Mouse (Mus musculus) frontal cortex, adult (tissue): ENCODE data around the gene Dhx58.
A peak's percentile ranks its signal among the peaks of the same experiment; 100 is the strongest.

Experiments used
- ATAC-seq: cut with Nextera tagmentation; 2 replicates; pipeline ENCODE4 v1.9.2; 2017; ENCODE audit warnings: mild to moderate bottlenecking, moderate library complexity, mixed read lengths; ENCODE audit not compliant: low TSS enrichment

Dhx58 gene

DNA sequence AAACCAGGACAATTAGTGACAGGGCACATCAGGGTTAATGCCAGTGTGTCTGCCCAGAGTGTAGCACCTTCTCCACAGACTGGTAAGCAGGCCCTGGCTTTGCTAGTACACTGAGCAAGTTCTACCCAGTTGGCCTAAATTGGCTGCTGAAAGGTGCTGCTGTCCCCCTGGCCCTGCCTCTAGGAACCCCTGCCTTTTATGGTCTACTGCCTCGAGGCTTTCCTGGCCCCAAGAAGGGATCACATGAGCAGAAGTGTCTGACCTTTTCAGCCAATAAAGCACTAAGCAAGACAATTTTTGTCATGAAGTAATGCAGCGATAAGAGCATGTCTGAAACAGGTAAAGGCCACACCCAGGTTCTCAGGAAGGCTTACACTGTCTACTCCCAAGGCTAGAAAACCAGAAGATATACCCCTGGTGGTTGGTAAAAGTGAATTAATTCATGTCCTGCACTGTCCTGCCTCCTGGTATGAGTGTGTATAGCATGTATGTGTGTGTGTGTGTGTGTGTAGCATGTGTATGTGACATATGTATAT, 18.5 kb upstream of the Dhx58 start:
- no peak for ATAC-seq

DNA sequence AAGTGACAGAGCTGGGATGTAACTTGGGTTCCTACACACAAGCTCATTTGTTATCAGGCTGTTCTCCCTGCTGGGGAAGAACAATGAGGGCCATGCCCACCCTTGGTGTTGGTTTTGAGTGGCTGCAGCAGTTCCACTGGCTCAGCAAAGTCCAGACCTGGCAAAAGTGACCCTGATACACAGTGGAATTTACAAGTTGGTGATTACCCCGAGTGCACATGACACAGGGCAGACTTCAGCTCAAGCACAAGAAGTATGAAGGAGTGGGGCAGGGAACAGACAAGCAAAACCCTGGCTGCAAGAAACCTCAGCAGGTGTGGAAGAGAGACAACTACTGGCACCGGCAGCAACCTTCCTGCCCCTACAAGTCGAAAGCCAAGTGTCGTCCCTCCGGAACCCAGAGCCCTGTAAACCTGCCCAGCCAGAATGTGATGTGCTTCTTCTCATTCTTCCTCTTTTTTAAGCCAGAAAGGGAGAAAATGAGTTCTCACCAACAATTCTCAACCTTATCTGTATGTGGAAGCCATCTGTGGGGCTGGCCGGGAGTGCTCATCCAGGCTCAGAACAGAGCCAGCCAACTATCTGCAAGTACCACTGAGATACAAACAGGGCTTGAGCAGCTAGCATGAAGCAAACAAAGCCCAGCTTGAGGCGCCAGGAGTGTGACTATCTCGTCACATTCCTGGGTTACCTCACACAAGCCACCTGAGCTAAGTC, 17.9 kb upstream of the Dhx58 start:
- ATAC-seq: no peak

DNA sequence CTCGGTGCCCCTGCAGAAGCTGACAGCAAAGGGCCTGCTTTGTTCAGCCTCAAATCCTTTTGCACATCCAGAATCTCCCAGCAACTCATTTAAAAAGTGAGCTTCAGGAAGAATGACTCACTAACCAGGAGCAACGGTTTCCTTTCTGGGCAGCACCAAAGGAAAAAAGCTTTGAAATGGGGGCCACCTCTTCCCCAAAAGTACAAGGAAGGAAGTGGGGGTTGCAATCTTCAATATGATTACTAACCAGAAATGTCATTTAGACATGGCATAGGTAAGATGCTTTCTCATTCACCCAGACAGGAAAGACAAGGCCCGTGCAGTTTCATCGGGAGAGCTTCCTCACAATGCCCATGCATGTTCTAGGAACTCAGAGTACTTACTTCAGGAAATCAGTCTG, 17.2 kb upstream of the Dhx58 start:
- ATAC-seq: no peak

DNA sequence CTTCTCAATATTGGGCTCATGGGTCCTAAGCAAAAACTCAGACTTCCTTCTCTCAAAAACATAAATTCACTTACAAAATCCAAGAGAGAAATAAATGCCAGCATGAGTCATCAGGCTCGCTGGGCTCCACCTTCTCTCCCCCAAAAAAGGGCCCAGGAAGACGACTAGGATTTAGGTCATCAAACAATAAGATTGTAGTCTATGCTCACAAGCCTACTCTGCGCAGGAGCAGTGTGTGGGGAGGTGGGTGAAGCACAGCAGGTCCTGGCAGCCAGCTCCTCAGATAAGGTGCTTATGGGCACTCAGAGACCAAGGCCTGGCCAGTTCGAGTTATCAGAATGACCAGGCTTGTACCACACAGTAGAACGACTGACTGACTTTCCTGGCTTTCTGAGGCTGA, 16.3 kb upstream of the Dhx58 start:
- peak; percentile 50; the same call in 1 of the 2 replicates for ATAC-seq

DNA sequence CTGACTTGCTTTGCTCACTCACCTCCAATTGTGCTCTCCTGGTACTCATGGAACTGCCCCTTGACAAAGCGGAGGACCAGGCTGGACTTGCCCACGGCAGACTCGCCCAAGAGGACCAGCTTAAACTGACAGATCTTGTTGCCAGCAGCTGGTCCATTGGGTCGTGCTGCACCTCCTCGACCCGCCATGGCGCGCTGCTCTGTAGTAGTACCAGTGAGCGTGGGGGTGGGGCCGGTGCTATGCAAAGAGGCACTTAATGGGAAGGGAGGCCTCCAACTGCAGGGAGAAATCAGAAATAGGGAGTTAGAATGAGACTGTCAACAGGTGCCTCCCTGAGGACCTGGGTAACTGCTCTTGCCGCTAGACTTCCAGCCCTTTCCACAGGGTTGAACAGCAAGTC, 15.8 kb upstream of the Dhx58 start:
- 0 out of 2 replicates have a peak, but pooled peaks have one; percentile 1 for ATAC-seq

DNA sequence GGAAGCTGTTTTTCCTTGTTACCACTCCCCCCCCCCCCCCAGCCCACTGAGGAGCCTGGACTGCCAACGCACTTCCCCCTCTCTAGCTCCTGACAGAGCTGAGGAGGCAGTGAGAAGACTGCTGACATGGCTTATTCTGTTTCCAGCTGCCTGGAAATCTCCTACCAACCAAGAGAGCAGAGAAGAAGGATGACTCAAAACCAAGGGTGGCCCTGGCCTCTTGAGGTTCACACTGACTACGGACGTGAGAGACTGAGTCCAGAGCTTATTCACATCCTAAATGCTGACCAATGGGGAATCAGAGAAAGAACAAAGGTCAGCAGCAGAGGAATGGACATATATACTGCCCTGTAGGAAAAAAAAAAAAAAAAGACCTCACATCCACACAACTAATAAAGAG, 15.2 kb upstream of the Dhx58 start:
- peak; percentile 62 for ATAC-seq

DNA sequence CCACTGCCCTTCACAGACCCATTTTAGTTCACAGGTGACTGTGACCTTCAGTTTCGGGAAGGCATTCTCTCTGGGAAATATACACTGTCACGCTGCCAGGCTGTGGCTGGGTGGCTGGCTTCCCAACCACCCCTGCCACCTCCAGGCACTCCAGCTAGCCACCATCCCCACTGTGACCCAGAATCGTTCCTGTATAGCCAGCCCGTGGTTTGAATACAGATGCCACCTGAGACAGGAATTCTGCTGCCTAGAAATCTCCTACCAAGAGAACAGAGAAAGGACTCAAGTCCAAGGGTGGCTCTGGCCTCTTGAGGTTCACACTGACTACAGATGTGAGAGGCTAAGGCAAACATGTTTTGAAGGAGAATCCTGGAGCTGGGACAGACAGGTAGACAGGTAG, 14.8 kb upstream of the Dhx58 start:
- ATAC-seq: no peak

DNA sequence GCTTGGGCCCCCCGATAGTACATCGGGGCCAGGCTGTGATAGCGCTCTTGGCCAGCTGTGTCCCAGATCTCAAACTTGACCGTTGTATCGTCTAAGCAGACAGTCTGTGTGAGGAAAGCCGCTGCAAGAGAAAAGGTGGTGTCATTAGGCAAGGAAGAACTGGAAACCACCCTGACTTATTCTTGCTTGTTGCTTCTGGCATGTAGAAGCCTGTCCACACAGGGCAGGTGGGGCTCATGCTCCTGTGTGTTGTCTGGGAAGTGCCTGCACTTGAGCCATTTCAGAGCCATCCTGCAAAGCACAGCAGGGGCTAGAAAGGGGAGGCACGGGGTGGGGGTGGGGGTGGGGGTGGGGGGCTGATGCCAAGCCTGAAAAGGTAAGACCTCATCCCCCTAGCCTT, 14.4 kb upstream of the Dhx58 start:
- no peak for ATAC-seq

DNA sequence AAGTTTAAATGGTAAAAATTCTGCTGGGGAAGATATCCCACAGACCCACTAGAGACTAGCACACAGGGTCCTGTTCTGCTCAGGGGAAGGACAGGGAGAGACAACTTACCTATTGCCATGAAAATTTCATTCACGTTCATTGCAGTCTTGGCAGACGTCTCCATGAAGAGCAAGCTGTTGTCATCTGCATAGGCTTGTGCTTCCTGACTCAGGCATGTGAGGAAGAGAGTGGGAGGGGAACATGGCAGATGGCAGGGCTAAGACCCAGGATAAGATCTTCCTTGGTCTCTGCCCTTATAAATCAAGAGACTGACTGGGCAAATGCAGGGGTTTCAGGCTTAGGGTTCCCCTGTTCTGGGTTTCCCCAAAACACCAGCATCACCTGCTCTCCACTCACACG, 12.6 kb upstream of the Dhx58 start:
- no peak for ATAC-seq

DNA sequence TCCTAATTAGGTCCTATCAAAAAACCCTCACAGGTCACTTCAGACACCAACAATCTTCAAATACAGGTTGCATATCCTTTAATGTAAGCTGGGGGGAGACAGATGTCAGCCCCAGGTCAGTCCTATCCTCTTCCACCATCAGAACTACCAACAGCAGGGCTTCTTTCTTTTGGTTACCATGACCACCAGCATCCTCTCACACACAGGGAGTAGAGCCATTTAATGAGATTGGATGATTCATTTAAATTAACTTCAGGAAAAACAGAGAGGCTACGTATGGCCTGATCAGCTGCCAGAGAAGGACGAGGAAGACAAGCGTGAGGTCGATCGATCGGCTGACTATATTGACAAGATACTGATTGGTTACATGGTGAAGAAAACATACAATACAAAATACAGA, 10.9 kb upstream of the Dhx58 start:
- no peak for ATAC-seq

DNA sequence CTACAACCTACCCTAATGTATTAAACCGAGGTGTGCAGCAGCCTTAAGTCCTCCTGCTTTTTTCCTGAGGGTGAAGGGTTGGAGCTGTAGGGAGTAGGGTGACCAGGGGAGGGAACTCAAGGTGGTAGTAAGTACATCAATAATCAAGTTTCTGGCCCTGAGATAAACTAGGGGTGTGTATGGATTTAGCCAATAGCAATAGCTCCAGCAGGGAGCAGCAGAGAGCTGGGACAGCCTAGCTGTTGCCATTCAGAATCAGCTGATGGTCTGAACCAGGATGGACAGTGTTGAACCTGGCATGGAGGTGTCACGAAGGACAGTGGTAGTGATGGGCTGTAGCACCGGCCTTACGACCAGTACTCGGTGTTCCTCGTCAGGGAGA, 10.5 kb upstream of the Dhx58 start:
- ATAC-seq: no peak

DNA sequence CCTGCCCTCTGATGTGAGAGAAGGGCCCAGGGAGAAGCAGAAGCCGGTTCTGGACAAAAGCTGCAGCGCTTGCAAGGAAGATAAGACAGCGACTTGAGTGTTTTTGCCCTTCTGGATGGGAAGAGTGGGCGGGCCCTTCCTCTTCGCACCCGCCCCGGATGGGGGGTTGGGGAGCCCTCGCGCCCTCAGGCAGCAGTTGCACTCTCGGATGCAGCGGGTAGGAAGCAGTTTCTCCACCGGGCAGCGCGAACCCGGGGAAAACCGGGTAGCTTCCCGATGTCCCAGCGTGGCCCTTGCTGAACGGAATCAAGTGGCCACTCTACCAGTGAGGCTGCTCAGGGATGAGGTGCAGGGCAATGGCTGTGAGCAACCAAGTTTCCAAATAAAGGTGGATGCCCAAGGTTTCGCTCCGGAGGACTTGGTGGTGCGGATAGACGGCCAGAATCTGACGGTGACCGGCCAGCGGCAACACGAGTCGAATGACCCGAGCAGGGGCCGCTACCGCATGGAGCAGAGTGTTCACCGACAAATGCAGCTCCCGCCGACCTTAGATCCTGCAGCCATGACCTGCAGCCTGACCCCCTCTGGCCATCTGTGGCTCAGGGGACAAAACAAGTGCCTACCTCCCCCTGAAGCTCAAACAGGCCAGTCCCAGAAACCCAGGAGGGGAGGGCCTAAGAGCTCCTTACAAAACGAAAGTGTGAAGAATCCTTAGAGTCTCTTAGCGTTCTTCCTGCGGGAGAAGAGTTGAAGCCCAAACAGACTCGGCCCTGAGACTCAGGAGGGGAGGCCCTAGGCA, 9.9 kb upstream of the Dhx58 start, which contains the start of gene Hspb9:
Hspb9 (plus strand) TSS at position 116 of the 799 bp plus-strand sequence.
- peak; percentile 26; the same call in 1 of the 2 replicates for ATAC-seq

DNA sequence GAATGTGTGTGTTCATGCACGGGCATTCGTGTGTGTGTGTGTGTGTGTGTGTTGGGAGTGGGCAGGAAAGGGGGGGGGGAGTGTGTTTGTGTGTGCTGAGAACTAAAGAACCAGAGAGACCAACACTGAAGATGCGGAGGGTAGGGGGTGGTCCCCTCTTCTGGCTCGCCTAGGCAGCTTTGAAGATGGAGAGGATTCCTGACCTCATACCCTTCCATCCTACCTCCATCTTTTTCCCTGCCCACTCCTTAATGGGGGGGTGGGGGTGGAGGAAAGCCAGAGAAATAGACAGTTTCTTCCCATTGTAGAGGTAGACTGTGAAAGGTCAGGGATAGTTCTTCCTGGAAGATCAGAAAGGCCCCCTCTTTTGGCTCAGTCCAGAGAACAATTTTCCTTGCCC, 9.1 kb upstream of the Dhx58 start:
- no peak for ATAC-seq

DNA sequence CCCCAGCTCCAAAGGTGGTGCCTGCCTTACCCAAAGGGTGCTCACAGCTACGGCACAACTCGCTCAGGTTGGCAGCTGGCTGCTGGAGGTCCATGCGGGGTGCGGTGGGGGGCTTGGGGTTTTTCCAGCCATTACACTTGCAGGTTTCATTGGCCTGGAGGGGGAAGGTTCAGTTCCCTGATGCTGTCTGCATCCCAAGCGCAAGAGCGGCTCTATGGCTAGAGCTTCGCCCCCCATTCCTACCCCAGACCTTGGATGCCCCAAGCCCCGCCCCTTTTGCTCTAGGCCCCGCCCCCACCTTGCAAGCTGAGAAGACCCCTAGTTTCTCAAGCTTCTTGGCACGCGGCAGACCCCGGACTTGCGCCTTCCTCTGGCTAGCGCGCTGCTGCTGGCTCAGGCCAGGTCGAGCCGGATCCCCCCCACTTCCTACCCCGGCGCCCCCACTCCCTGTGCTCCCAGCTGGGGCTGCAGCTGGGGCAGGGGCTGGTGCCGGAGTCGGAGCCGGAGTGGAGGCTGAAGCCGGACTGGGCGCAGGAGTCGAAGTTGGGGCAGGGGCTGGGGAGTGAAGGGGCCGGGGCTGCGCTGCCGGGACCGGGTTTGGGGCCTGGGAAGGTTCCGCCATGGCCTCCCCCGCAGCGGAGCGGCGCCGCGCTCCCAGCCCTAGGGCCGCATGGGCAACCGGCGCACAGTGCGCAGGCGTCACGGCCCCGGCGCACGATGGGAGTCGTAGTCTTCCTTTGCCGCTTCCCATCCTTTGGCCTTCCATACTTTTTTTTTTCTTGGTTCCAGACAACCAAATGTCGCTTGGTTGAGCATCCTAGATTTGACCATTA, 7.9 kb upstream of the Dhx58 start, which contains the start of gene Kat2a:
Kat2a (minus strand) TSS at position 683 of the 833 bp plus-strand sequence.
- ATAC-seq: peak; percentile 78

DNA sequence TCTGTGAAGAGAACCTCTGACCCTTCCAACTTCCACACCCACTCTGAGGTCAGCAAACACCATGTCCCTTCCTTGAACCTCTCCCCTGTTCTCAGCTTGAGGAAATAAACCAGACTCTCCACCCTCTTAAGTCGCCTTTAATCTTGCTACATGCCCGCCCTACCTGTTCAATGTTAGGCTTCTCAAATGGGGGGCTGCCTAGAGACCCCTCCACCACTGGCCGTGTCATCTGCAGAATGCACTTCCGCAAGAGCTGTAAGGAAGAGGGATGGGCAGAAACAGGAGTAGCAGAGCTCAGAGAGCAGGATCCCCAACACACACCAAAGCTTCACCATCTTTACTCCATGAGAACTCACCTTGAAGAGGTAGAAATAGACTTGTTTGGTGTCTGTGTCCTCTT, 6.9 kb upstream of the Dhx58 start:
- no peak for ATAC-seq

DNA sequence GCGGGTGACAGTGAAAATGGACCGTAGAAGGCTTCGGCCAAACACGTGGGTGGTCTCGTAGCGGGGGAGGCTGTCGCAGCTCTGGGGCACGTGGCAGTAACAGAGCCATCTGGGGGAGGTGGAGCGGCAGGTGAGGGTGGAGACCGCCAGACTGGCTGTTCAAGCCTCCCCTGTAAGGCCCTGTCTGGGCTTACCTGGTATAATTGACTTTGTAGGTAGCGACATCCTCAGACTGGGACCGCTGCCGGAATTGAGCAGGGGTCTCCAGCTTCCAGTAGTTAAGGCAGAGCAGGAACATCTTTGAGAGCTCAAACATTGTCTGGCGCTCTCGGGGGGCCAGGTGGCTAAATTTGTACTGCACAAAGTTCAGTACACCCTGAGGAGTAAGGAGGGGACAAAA, 6.5 kb upstream of the Dhx58 start:
- no peak for ATAC-seq

DNA sequence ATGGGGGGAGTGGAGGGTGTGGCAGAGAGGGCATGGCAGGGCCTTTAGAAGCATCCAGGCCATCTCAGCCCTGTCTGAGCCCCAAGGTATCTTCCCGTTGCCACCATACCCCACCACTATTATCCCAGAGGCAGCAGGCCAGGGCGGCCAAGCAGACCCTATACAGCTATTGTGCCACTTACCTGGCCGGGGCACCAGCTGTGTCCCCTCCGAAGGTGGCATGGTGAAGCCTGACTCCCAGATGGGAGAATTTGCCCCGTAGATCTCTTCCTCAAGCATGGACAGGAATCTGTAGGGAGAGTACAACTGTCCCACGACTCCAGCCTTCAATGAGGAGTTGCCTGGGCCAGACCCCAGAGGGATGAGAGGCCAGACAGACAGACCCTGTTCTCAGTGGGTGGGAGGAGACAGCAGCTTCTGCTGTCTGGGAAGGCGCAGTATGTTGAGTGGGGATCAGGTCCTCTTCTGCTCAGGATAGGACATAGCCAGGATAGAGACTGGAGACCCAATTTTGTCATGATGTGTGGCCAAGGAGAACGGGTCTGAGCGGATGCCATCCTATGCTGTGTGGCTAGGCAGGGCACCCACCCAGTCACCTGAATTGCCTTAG, 5.2 kb upstream of the Dhx58 start:
- ATAC-seq: no peak

DNA sequence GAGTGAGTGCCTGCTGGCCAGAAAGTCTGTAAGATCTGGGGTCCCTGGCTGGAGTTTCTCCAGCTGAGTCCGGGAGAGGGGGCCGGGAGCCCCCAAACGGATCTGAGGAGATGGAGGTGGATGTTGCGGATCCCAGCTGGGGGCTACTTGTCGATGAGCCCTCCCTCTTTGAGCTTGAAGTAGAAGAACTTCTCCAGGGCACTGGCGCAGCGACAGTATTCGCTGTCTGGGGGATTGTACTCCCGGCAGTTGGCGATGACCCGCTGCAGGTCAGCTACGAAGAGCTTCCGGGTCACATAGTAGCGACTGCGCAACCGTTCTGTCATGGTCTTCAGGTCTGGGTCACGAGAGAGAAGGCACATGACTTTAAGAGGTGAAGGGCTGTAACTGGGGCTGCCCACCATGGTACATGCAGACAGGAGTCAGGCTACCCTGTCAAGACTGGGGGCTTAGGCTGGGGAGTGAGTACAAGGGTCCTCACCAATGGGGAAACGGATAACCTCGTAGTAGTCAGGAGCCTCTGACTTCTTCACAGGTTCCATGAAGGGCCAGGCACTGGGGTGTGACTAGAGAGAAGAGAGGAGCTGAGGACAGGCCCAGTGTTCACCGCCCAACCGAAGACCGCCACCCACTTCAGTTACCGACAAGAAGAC, 1.1 kb upstream of the Dhx58 start:
- no peak for ATAC-seq

DNA sequence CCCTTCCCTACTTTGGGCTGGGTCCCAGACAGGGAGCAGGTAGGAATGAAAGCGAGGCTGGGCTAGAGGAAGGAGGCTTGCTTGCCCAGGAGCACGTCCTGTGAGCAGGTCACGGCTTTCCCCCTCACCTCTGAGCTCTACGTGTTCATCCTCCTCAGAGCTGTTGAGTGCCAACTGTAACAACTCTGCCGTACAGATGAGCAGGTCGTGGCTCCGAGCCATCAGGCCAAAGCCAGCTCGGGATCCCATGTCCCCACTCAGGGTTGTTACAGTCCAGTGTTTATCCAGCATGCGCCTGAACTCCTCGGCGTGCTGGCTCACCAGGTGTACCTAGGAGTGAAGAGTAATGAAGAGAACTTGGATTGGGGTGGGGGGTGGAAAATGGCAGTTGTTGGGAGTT, 705 bp downstream of the Dhx58 start:
- ATAC-seq: no peak

DNA sequence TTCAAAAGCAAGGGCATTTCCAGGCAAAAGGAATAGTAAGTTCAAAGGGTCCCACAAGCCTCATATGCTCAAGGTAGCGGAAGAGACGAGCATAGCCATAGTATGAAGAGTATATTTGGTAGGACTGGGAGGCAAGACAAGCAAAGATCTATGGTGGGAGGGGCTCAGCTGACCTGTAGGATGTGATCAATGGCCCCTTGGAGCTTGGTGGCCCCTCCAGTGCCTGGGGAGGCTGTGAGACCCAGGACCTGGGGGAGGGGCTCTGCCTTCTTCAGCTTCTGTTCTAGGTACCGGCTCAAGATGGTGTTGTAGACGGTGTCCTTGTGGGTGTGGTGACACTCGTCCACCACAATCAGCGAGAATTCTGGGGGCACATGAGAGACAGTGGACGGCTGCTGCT, 1.2 kb downstream of the Dhx58 start:
- ATAC-seq: no peak
